Mouse (Mus musculus) left cerebral cortex, postnatal 36 days (tissue): ENCODE measurements around the gene Ranbp9. TPM values are rescaled to one million over a fixed set of nuclear protein-coding genes. Genes with fewer than 3 reads are reported as not detected.
A peak's percentile ranks its signal among the peaks of the same experiment; 100 is the strongest.
"Not testable (repeated sequence)": the region's sequence is repeated elsewhere in the genome, so short reads cannot be mapped to it uniquely, and the experiment has no call there.

Source experiments
- DNase-seq, 2 experiments: peaks; one replicate each; pipeline ENCODE4 v3.0.0; 2021 to 2022; ENCODE audit warnings: low spot score in 2 of 2, mixed read lengths in 1 of 2
- intact Hi-C: fragments of 180-260 bp; cut with DNase I; formaldehyde crosslinking; loops from one replicate; pipeline ENCODE4 v1.15.1; 2025
- total RNA-seq, 2 experiments: library from RNA; stranded (reverse); gene quantifications; 2 replicates each; pipeline ENCODE4 v1.2.3; 2021

Gene Ranbp9
- total RNA-seq, 2 experiments from 2014 or later: 95.4 to 99.3 TPM

DNA sequence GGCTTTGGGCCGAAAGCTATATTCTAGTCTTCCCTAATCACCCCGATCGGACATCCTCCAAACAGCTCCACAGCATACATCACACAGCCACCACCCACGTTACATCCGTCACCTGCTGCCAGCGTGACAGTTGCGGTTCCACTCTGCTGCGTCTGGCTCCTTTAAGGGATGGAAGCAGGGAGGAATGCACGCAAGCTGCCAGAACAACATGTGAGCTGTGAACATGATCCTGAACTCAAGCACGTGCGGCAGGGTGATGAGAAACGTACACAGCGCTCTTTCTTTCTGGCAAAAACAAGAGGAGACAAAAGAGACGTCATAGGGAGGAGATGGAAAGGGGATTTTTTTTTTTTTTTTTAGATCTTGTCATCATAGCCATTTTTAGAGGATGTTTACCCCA is 17.8 kb upstream of the Ranbp9 start:
- intact Hi-C loops: no loop called here
- DNase-seq: peak; percentile 61

DNA sequence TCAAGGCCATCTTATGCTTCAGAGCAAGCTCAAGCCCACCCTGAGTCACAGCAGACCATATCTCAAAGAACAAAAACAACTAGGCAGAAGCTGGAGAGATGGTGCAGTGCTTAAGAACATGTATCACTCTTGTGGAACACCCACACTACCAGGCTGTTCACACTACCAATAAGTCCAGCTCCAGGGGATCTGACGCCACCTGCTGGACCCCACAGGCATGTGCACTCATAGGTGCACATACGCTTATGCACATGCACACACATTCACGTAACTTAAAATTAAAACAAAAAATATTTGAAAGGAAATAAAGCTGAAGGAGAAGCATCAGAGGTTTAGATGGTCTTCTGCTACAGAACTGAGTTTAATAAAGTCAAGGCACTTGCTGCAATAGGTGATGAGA is 16.7 kb upstream of the Ranbp9 start:
- no peak for DNase-seq
- intact Hi-C loops: no loop called here

DNA sequence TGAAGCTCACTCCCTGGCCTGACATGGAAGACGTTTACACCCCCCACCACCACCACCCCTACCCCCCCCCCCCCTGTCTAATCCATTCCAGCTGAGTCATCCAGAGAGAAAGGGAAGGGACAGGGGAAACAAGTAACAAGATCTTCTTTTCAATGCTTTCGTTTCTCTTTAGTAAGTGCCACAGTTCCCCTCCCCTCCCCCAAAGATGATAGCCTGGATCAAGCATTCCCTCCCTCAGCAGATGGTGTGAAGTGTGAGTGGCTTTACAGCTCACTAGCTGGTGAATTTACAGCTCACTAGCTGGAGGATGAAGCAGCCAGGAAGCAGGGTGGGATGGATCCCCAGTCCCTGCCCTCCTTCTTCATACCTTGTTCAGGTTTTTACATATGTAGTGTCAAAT is 15.6 kb upstream of the Ranbp9 start:
- DNase-seq: no peak
- intact Hi-C loops: no loop called here

DNA sequence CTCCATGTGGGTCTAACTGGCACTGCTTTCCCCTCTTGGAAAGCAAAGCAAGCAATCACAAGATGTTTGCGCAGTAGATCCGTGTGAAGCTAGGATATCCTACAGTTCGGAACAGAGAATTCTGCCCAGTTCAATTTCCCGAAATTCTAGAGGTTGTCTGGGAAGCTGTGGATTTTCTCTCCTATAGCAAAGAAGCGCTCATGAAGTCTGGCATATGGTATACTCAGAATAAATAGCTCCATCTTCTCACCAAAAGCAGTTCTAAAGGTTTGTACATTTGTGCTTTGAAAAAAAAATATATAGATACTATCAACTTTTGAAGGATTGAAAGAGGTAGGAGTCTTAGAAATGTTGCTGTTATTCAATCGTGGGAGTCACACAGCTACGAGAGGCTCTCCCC is 14.6 kb upstream of the Ranbp9 start:
- intact Hi-C loops: no loop called here
- DNase-seq: no peak

DNA sequence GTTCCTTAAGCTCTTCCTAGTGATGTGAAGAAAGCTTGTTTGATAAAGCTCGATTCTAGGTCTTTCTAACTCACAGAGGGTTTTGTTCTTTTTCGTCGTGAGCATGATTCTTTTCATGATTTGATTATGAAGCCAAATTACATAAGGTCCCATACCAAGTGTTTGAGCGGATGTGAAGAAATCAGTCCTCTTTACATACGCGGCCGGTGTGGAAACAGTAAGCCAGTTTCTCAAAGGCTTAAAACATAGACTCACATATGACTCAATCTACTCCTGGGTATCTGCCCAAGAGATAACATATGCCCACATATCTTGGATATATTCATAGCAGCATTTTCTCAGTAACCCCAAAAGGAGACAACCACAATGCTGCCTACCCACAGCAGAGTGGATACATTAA is 12.6 kb upstream of the Ranbp9 start:
- DNase-seq: no peak
- intact Hi-C loops: no loop called here

DNA sequence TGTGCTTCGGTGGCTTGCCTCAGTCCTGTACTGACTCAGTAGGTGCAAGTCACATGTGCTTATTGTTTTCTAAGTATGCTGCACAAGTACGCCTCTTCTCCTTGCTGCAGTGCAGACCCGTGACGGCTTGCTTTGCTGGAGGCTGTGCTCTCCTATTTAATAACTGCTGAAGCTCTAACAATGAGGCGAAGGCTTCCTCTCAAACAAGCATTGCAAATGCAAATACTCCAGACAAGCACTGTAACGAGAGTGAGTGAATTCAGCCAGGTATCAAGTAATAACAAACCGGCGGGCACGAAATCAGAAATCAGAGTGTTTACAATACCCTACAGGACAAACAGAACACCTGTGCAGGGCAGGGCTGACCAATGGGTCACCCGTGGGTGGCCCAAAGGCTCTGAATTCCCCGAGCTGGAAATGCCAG is 12.0 kb upstream of the Ranbp9 start:
- peak in 1 of 2 experiments; percentile 35 for DNase-seq
- intact Hi-C loops: no loop called here

DNA sequence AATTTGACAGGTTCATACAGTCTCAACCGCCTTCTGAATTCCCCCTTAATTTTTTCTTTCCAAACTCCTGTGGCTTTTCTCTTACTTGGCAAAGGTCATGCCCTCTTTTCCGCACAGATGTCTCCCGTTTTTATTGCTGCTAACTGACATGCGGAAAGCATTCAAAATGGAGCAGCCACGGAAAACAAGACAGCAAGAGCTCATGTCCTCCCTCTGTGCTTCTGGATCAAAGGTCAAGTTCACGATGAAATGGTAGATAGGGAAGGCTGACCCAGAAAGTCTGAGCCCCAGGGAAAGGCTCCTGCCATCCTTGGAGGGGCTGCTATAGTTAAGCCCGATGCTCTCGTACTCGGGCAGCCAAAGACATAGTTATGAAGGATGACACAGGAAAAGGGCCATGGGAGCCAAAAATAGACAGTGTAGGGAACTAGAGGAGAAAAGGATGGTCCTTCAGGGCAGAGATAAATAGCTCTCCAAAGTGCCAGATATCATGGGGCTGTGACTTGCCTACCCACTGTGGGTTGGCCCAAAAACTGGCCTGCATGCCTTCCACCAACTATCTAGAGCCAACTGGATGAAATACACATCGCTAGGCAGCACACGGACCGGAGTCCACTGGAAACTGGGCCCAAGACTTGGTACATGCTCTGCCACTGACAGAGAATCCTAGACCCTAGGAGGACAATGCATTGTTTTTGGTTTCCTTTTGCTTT is 5.6 kb upstream of the Ranbp9 start:
- intact Hi-C loops: no loop called here
- DNase-seq: no peak

DNA sequence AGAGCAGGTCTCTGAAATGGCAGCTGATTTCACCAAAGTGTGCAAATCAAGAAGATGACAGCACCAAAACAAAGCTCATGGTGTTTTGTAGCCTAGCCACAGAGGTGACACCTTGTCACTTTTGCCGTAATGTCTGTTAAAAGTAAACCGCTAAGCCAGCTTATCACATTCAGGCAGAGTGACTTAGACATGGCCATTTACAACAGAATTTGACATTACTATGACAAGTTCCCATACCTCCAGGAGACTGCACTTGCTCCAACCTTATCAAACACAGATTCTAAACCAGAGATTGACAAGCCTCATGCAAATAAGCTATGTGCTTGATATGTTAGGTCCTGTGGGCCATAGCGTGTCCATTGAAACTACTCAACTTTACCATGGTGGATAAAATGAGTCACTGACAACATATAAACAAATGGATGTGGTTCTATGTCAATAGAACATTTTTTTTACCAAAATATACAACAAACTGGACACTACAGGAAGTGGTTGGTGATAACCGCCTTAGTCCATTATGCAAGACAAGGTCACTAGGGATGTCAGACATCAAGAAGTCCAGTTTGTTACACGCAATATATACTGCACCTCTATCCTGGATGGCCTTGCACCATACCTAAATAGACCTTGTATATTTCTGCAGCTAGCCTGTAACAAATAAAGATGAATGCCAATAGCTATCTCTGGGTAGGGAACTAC is 4.3 kb upstream of the Ranbp9 start:
- DNase-seq: no peak
- intact Hi-C loops: no loop called here

DNA sequence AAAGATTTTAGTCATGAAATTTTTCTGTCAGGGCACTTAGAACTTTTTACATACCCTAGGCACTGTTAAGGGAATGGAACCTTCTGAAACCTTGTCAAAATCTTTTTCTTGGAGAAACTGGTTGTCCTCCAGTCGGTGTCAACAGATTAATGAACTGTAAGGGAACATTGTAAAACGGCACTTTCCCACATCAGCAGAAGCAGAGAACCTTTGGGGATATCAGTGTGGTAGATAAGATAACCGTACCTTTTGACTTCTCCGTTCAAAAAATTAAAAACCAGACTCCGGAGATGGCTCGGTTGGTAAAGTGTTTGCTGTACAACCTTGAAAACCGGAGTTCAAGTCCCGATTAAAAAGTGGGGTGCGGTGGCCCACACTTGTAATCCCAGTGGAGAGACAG is 1.7 kb upstream of the Ranbp9 start:
- intact Hi-C loops: loop anchor here (5.0 kb wide), 3 partner anchors 50 to 85 kb away; partner anchors contain the start of gene Nol7
- no peak for DNase-seq

DNA sequence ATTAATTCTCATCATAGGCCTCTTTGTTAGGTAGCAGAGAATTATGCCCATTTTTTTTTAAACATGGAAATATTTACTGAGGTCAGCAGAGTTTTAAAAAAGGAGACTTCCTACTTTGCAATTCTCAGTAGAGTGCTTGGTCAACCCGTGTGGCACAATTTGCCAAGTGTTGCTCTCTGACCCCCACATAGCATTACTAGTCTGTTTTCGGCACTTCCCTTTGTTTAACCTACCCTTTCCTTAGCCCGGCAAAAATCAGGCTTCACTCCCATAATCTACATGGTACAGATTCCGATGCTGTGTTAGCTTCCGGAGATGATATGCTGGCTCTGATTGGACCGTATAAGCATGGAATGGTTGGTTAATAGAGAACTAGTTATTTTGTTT is 770 bp upstream of the Ranbp9 start:
- DNase-seq: no peak
- intact Hi-C loops: loop anchor here (5.0 kb wide), 3 partner anchors 50 to 85 kb away; partner anchors contain the start of gene Nol7

DNA sequence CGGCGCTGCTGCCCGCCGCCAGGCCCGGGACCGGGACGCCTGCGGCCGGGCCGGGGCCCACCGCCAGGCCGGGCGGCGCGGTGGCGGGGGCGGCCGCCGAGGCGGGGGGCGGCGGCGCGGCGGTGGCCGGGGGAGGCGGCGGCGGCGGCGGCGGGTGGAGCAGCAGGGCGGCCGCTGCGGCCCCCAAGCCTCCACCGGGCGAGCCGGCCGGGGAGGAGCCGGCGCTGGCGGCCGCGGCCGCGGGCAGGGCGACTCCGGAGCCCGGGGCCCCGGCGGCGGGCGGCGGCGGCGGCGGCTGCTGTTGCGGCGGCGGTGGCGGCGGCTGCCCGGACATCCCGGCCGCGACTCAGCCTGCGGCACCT is 506 bp downstream of the Ranbp9 start:
- intact Hi-C loops: loop anchor here (5.0 kb wide), 3 partner anchors 52 to 83 kb away; partner anchors contain the start of gene Nol7
- DNase-seq: no peak

DNA sequence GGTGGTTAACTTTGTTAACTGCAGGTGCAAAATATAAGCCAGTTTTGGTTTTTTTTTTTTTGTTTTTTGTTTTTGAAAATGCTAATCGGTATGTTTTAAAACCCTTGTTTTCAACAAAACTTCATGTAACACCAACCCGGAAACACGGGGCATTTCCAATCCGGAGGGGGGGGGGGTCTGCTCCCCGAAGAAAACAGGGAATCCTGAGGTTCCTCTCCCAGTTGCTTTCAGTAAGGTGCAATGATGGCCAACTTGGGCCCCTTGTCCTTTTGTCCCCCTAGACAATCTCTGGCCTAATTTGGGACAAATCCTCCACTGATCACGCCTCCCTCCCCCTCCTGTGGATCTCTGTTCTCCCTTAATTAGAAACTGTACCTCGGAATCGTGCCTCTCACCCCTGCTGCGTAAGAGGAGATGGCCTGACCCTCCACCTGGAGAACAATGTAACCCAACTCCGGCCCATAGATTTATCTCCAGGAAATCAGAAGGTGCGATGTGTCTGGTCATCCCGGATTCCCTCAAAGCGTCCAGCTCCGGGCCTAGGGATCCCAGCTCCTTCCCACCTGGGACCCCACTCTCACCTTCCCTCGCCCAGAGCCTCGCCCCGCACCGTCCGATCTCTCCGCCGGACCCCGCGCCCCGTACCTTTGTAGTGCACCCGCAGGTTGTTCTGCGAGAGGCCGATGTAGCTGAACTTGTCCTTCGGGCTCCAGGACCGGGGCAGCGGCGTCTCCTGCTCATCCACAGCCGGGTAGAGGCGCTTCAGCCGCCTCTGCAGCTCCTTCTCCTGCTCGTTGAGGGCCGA is 1.1 kb downstream of the Ranbp9 start:
- intact Hi-C loops: loop anchor here (5.0 kb wide), 3 partner anchors 52 to 83 kb away; partner anchors contain the start of gene Nol7
- DNase-seq: peak; percentile 20 to 27

DNA sequence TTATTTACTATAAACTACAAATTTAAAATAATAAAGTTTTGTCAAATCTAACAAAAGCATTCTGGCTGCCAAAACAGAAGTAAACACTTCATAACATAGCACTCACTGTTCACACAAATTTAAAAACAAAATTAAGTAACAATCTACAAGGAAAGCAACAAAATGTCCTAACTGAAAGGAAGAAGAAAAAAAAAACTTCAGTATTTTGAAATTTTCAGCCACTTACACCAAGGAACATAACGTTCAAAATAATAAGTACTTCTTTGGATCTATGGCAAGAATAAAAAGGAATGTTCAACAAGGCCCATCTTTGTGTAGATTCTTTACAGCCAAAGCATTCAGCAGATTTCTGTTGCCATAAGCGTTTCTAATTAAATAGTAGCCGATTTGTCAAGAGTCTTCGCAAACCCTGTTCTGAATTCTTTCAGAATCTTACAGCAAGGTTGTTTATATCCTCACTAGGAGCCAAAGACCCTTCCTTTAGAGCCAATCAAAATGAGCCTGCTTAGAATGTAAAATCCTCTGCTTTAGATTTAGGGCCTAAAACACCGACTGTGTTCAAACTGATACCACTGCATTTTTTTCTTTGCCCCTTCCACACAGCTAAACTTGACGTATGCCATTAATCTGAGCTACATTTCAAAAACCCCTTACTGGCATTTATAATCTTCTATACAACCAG is 1.9 kb downstream of the Ranbp9 start:
- intact Hi-C loops: no loop called here

DNA sequence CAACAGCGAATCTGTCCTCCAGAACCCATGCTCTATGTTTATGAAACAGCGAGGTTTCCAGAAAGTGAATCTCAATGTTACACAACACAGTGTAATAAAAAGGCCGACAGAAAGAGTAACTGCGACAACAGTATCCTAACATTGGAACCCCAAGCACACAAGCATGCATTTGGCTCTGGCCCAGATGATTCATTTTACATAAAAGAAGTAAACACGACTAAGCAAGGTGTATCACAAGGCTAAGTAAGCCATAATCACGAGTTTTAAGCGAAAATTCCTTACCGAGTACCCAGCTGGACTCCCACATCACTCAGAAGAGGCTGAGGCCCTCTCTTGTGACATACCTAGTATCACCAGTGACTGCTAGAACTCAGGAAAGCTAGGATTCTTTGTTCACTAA is 2.5 kb downstream of the Ranbp9 start:
- DNase-seq: peak; percentile 24 to 26
- intact Hi-C loops: no loop called here

More for the DNA sequence above, 1.9 kb downstream of the Ranbp9 start:
- no peak for DNase-seq

DNA sequence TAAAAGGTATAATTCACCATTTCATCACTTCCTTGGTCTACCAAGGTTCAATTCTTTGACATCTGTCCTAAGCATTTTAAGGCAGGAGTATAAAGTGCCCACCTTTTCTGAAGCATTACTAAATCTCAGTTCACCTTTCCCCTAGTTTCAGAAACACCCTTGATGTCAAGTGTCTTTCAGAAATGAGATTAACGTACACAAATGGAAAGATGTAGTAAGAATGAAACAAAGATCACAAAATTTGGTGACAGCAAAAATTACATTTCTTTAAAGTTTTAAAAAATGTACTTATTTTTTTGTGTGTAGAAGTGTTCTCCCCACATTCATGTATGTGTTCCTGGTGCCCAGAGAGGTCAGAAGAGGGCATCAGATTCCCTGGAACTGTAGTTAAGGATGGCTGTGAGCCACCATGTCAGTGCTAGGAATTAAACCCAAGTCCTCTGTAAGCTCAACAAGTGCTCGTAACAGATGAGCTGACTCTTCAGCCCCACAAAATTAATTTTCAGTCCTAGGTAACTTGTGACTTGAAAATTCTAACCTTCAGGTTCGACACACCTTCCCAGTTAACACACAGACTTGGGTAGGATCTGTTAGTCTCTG is 3.9 kb downstream of the Ranbp9 start:
- intact Hi-C loops: no loop called here
- no peak for DNase-seq

DNA sequence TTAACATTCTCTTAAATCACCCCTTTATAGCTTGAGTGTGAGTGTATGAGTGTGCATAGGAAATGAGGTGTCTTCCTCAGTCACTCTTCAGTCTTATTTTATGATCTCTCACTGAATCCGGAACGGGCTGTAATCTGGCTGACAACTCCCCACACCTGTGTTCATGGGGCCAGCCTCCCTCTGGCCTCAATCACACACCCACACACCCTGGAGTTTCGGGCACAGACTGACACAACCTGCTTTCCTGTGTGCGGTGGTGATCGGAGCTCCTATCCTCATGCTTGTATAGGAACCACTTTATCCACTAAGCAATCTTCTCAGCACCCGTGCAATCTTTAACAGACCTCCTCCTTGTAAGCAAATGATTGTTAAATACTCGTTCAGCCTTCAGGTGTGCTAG is 4.9 kb downstream of the Ranbp9 start:
- intact Hi-C loops: no loop called here
- DNase-seq: no peak

DNA sequence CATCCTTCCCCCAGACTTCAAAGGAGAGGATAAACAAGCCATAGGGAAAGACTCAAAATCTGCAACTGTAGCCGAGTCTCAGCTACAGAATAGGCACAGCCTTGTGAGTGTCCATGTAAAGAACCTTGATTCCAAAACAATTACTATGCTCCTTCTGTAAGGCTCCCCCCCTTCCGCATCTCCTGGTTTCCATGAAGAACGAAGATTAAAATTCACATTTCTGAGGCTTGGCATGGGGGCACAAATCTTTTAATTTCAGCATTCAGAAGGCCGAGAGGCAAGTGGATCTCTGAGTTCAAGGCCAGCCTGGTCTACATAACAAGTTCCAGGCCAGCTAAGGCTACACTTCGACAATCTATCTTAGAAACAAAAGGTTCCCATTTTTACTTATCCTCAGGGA is 6.4 kb downstream of the Ranbp9 start:
- intact Hi-C loops: no loop called here
- no peak for DNase-seq

DNA sequence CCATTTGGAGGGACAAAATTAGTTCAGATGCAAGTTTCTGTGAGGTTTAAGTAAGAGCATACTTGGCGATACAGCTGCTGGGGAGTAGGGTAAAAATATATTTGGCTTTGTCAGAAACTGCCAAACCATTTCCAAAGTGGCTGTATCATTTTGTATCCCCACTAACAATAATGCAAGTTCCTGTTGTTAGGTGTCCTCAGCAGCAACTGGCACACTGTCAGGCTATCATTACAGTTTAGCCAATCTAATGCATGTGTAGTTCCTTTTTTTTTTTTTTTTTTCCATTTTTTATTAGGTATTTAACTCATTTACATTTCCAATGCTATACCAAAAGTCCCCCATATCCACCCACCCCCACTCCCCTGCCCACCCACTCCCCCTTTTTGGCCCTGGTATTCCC is 9.2 kb downstream of the Ranbp9 start:
- intact Hi-C loops, DNase-seq: not testable (repeated sequence)

DNA sequence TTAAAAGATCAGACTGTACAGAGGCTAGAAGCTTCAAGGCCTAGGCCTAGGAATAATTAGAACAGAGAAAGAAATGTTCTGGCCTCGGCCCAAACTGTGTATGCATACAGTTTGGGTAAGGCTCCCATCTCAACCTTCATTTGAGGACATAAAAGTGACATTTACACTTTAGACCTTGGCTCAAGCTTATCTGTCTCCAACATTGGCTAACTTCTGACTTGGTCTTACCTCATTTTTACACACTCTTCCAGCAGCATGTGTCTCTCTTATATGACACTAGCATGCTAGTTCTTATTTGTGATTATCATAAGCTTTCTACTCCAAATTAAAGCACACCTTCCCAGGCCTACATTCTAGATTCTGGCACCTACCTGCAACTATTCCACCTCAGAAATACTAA is 11.5 kb downstream of the Ranbp9 start:
- DNase-seq: no peak
- intact Hi-C loops: no loop called here

DNA sequence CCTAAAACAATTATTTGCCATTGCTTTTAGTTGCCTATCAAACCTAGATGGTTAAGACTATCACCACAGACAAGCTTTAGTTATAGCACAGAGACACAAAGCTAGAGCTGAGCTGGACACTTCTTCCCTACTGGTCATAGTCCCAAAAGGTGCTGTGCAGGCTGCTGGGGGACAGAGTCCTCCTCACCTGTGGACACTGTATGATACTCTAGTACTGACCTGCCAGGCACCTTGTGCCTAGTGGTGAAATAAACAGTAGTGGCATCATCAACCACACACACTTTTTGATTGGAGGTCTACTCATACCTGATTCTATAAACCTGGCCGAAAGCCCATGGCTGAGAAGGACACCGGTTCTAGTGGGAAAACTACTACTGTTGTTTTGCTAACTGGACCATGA is 16.5 kb downstream of the Ranbp9 start:
- intact Hi-C loops: no loop called here
- no peak for DNase-seq
